Mouse (Mus musculus) neutrophil, adult 59 days (primary cell): ENCODE results near the gene Vmn1r214. TPM values are rescaled to one million over a fixed set of nuclear protein-coding genes. Genes with fewer than 3 reads are reported as not detected.

Source experiments
- total RNA-seq, 2 experiments: library from RNA; stranded (reverse); gene quantifications; 1 replicate in 1 of 2; 2 replicates in 1 of 2; pipeline ENCODE4 v1.2.4; 2023

Gene Vmn1r214
- total RNA-seq, result not detected

GRCm38 (mm10) chr13:23030118-23030517 lies at the start of gene Vmn1r214:
Vmn1r214 (plus strand) TSS chr13:23030418.

GRCm38 (mm10) chr13:23007356-23007755 lies 22.9 kb upstream of the Vmn1r214 start, which contains the start of gene Vmn1r213:
Vmn1r213 (plus strand) TSS chr13:23007656.

GRCm38 (mm10) chr13:23067725-23068124 lies 37.5 kb downstream of the Vmn1r214 start, which contains the start of gene Vmn1r215:
Vmn1r215 (plus strand) TSS chr13:23068025.

Other genes with a start within 250 kb of the Vmn1r214 start
- gene Vmn1r209, start 220.7 kb upstream of the Vmn1r214 start, total RNA-seq, result under 1 TPM in 1 of 2 experiments, not detected in 1; 0.09 TPM
- gene Vmn1r210, start 199.1 kb upstream of the Vmn1r214 start, total RNA-seq, result not detected
- gene Vmn1r211, start 172.9 kb upstream of the Vmn1r214 start, total RNA-seq, result not detected
- not detected for gene Vmn1r212, start 146.2 kb upstream of the Vmn1r214 start, total RNA-seq
- gene Vmn1r213, start 22.8 kb upstream of the Vmn1r214 start, total RNA-seq, result not detected
- gene Vmn1r215, start 37.6 kb downstream of the Vmn1r214 start, total RNA-seq, result not detected
- gene Vmn1r217, start 87.8 kb downstream of the Vmn1r214 start, total RNA-seq, result not detected
- not detected for gene Vmn1r218, start 102.7 kb downstream of the Vmn1r214 start, total RNA-seq
- not detected for gene Vmn1r219, start 128.9 kb downstream of the Vmn1r214 start, total RNA-seq
- not detected for gene Vmn1r220, start 157.6 kb downstream of the Vmn1r214 start, total RNA-seq
- not detected for gene Vmn1r221, start 183.7 kb downstream of the Vmn1r214 start, total RNA-seq
- not detected for gene Vmn1r222, start 205.5 kb downstream of the Vmn1r214 start, total RNA-seq
- not detected for gene Vmn1r223, start 216.7 kb downstream of the Vmn1r214 start, total RNA-seq